Mouse (Mus musculus) MEL (cell line): Measurements from ENCODE around the gene Olfr287. TPM values are rescaled to one million over a fixed set of nuclear protein-coding genes. Genes with fewer than 3 reads are reported as not detected.

ENCODE experiments used
- DNase-seq: peaks from one replicate; pipeline ENCODE4 v3.0.0; 2011; ENCODE audit warnings: low read depth, low spot score
- H3K27ac ChIP-seq: 2 replicates; pipeline ENCODE4 v1.5.1; 2012; ENCODE audit warnings: low read depth, mild to moderate bottlenecking, control low read depth, low read length, moderate library complexity; ENCODE audit not compliant: control insufficient read depth
- H3K27me3 ChIP-seq, 2 experiments: fragments of 150-350 bp in 1 of 2; sonication (generic) in 1 of 2; 2 replicates each; pipeline ENCODE4 v1.6.1; 2012; ENCODE audit warnings: low read length in 2 of 2, mild to moderate bottlenecking in 2 of 2, improper control_type of control experiment in 1 of 2, moderate library complexity in 1 of 2; ENCODE audit not compliant: insufficient read depth in 2 of 2, control insufficient read depth in 1 of 2
- H3K36me3 ChIP-seq, 2 experiments: 2 replicates each; pipeline ENCODE4 v1.6.1; 2012 to 2014; ENCODE audit warnings: low read length in 2 of 2, improper control_type of control experiment in 1 of 2, inconsistent platforms in 1 of 2, mild to moderate bottlenecking in 1 of 2; ENCODE audit not compliant: insufficient read depth in 2 of 2, control insufficient read depth in 1 of 2
- H3K4me1 ChIP-seq, 2 experiments: fragments of 150-350 bp in 1 of 2; sonication (generic) in 1 of 2; 2 replicates each; pipeline ENCODE4 v1.6.1; 2012; ENCODE audit warnings: low read length in 2 of 2, improper control_type of control experiment in 1 of 2, mild to moderate bottlenecking in 1 of 2; ENCODE audit not compliant: insufficient read depth in 2 of 2, control insufficient read depth in 1 of 2
- H3K4me3 ChIP-seq, 2 experiments: fragments of 150-350 bp in 1 of 2; sonication (generic) in 1 of 2; 2 replicates each; pipeline ENCODE4 v1.5.1; 2012; ENCODE audit warnings: low read depth in 2 of 2, low read length in 2 of 2, mild to moderate bottlenecking in 2 of 2, moderate library complexity in 2 of 2, control low read depth in 1 of 2, improper control_type of control experiment in 1 of 2; ENCODE audit not compliant: control insufficient read depth in 1 of 2, insufficient read depth in 1 of 2
- H3K79me2 ChIP-seq: 2 replicates; pipeline ENCODE4 v1.6.1; 2012; ENCODE audit warnings: mild to moderate bottlenecking, low read length, moderate library complexity; ENCODE audit not compliant: control insufficient read depth, poor library complexity, insufficient read depth
- H3K9ac ChIP-seq: 2 replicates; pipeline ENCODE4 v1.6.1; 2012; ENCODE audit warnings: low read depth, mild to moderate bottlenecking, control low read depth, low read length, moderate library complexity; ENCODE audit not compliant: control insufficient read depth, poor library complexity, severe bottlenecking
- H3K9me3 ChIP-seq: fragments of 150-350 bp; sonication (generic); replicated peaks from 2 replicates; pipeline ENCODE4 v1.6.1; 2012; ENCODE audit warnings: mild to moderate bottlenecking, low read length, improper control_type of control experiment, moderate library complexity; ENCODE audit not compliant: insufficient read depth
- BHLHE40 ChIP-seq: IDR thresholded peaks from 2 replicates; pipeline ENCODE4 v1.6.1; 2012; ENCODE audit warnings: low read depth, mild to moderate bottlenecking, inconsistent platforms, low read length, improper control_type of control experiment, borderline replicate concordance
- CHD2 ChIP-seq: IDR thresholded peaks from 2 replicates; pipeline ENCODE4 v1.6.1; 2011; ENCODE audit warnings: low read length, improper control_type of control experiment
- CTCF ChIP-seq, 3 experiments: IDR thresholded peaks in 2 of 3; conservative IDR thresholded peaks in 1 of 3; 2 replicates each; pipeline ENCODE4 v1.5.1; 2011 to 2012; ENCODE audit warnings: low read length in 3 of 3, low read depth in 2 of 3, mild to moderate bottlenecking in 2 of 3, improper control_type of control experiment in 1 of 3, inconsistent platforms in 1 of 3, mixed read lengths in 1 of 3, moderate library complexity in 1 of 3; ENCODE audit not compliant: control insufficient read depth in 1 of 3, insufficient read depth in 1 of 3, poor library complexity in 1 of 3, severe bottlenecking in 1 of 3
- E2F4 ChIP-seq: IDR thresholded peaks from 2 replicates; pipeline ENCODE4 v1.6.1; 2011; ENCODE audit warnings: low read depth, low read length, improper control_type of control experiment, borderline replicate concordance
- ELF1 ChIP-seq: IDR thresholded peaks from 2 replicates; pipeline ENCODE4 v1.6.1; 2014; ENCODE audit warnings: low read depth, mild to moderate bottlenecking, inconsistent platforms, low read length, improper control_type of control experiment, moderate library complexity
- EP300 ChIP-seq, 2 experiments: IDR thresholded peaks; 2 replicates each; pipeline ENCODE4 v1.6.1; 2011; ENCODE audit warnings: improper control_type of control experiment in 2 of 2, low read length in 2 of 2, low read depth in 1 of 2, mild to moderate bottlenecking in 1 of 2
- ETS1 ChIP-seq: IDR thresholded peaks from 2 replicates; pipeline ENCODE4 v1.6.1; 2012; ENCODE audit warnings: low read depth, mild to moderate bottlenecking, inconsistent platforms, low read length, improper control_type of control experiment, moderate library complexity
- GABPA ChIP-seq: IDR thresholded peaks from 2 replicates; pipeline ENCODE4 v1.6.1; 2012; ENCODE audit warnings: low read depth, mild to moderate bottlenecking, inconsistent platforms, low read length, improper control_type of control experiment, moderate library complexity
- GATA1 ChIP-seq: IDR thresholded peaks from 2 replicates; pipeline ENCODE4 v1.6.1; 2011; ENCODE audit warnings: low read depth, low read length, improper control_type of control experiment
- JUND ChIP-seq: IDR thresholded peaks from 2 replicates; pipeline ENCODE4 v1.6.1; 2011; ENCODE audit warnings: low read depth, mild to moderate bottlenecking, improper control_type of control experiment, low read length
- KAT2A ChIP-seq: conservative IDR thresholded peaks from 2 replicates; pipeline ENCODE4 v1.6.1; 2012; ENCODE audit warnings: low read depth, low read length, improper control_type of control experiment, inconsistent platforms
- MAX ChIP-seq: IDR thresholded peaks from 2 replicates; pipeline ENCODE4 v1.6.1; 2011; ENCODE audit warnings: low read length, improper control_type of control experiment
- MEF2A ChIP-seq: IDR thresholded peaks from 2 replicates; pipeline ENCODE4 v1.6.1; 2014; ENCODE audit warnings: low read depth, mild to moderate bottlenecking, inconsistent platforms, low read length, improper control_type of control experiment; ENCODE audit not compliant: poor library complexity, insufficient replicate concordance, severe bottlenecking; ENCODE audit errors: extremely low read depth
- MYB ChIP-seq: IDR thresholded peaks from 2 replicates; pipeline ENCODE4 v1.6.1; 2011; ENCODE audit warnings: mild to moderate bottlenecking, low read depth, low read length, improper control_type of control experiment
- NELFE ChIP-seq: IDR thresholded peaks from 2 replicates; pipeline ENCODE4 v1.6.1; 2011; ENCODE audit warnings: low read depth, low read length, improper control_type of control experiment
- POLR2A ChIP-seq, 2 experiments: IDR thresholded peaks; 2 replicates each; pipeline ENCODE4 v1.6.1; 2011 to 2012; ENCODE audit warnings: low read length in 2 of 2, mild to moderate bottlenecking in 2 of 2, control low read depth in 1 of 2, improper control_type of control experiment in 1 of 2, low read depth in 1 of 2, moderate library complexity in 1 of 2; ENCODE audit not compliant: control insufficient read depth in 1 of 2, insufficient read depth in 1 of 2, poor library complexity in 1 of 2
- POLR2AphosphoS2 ChIP-seq: IDR thresholded peaks from 2 replicates; pipeline ENCODE4 v1.6.1; 2011; ENCODE audit warnings: low read length, improper control_type of control experiment
- RCOR1 ChIP-seq: IDR thresholded peaks from 2 replicates; pipeline ENCODE4 v1.6.1; 2012; ENCODE audit warnings: low read depth, mild to moderate bottlenecking, inconsistent platforms, low read length, improper control_type of control experiment
- SIN3A ChIP-seq: IDR thresholded peaks from 2 replicates; pipeline ENCODE4 v1.6.1; 2012; ENCODE audit warnings: low read length, improper control_type of control experiment, inconsistent platforms
- SMC3 ChIP-seq: IDR thresholded peaks from 2 replicates; pipeline ENCODE4 v1.6.1; 2011; ENCODE audit warnings: low read depth, low read length, improper control_type of control experiment
- TBP ChIP-seq: IDR thresholded peaks from 2 replicates; pipeline ENCODE4 v1.8.0; 2011; ENCODE audit warnings: low read depth, low read length, improper control_type of control experiment
- TCF12 ChIP-seq: IDR thresholded peaks from 2 replicates; pipeline ENCODE4 v1.6.1; 2014; ENCODE audit warnings: low read depth, mild to moderate bottlenecking, inconsistent platforms, low read length, improper control_type of control experiment, moderate library complexity
- USF1 ChIP-seq: IDR thresholded peaks from 2 replicates; pipeline ENCODE4 v1.6.1; 2014; ENCODE audit warnings: low read depth, mild to moderate bottlenecking, inconsistent platforms, low read length, improper control_type of control experiment, moderate library complexity
- USF2 ChIP-seq, 2 experiments: IDR thresholded peaks; 2 replicates each; pipeline ENCODE4 v1.6.1; 2011 to 2012; ENCODE audit warnings: improper control_type of control experiment in 2 of 2, low read length in 2 of 2, borderline replicate concordance in 1 of 2, inconsistent platforms in 1 of 2, low read depth in 1 of 2, mild to moderate bottlenecking in 1 of 2; ENCODE audit not compliant: insufficient read depth in 1 of 2
- ZC3H11A ChIP-seq: IDR thresholded peaks from 2 replicates; pipeline ENCODE4 v1.6.1; 2012; ENCODE audit warnings: low read depth, mild to moderate bottlenecking, inconsistent platforms, low read length, improper control_type of control experiment
- ZKSCAN1 ChIP-seq: IDR thresholded peaks from 2 replicates; pipeline ENCODE4 v1.6.1; 2012; ENCODE audit warnings: low read depth, mild to moderate bottlenecking, inconsistent platforms, low read length, improper control_type of control experiment, moderate library complexity
- ZNF384 ChIP-seq: IDR thresholded peaks from 2 replicates; pipeline ENCODE4 v1.6.1; 2012; ENCODE audit warnings: low read depth, mild to moderate bottlenecking, inconsistent platforms, low read length, improper control_type of control experiment
- polyA plus RNA-seq, 2 experiments: library from polyadenylated mRNA; stranded (reverse) in 1 of 2; unstranded in 1 of 2; fragments of >175 nt in 1 of 2; fragments of >200 nt in 1 of 2; gene quantifications; 2 replicates each; pipeline versions ENCODE4 v1.2.1 to v1.2.4; 2012; ENCODE audit warnings: low replicate concordance in 2 of 2, low read depth in 1 of 2; ENCODE audit not compliant: insufficient read length in 2 of 2, insufficient read depth in 1 of 2, missing spikeins in 1 of 2
- total RNA-seq: library from RNA; depleted of rRNA; stranded (reverse); fragments of 300-350 nt; gene quantifications from 2 replicates; pipeline ENCODE4 v1.2.3, GENCODE M21; 2012

The Olfr287 gene
- total and polyA plus RNA-seq, 3 experiments: not detected

GRCm38 (mm10) chr15:98167645-98168621, 52.9 kb downstream of the Olfr287 start:
- H3K4me1 ChIP-seq: no peaks in the 10 kb centered on the region
- no peaks in the 10 kb centered on the region for H3K36me3 ChIP-seq
- DNase-seq: no peak
- no peak overlapping the region for H3K9ac ChIP-seq
- no peaks in the 10 kb centered on the region for H3K79me2 ChIP-seq
- no peak overlapping the region for H3K27ac ChIP-seq
- peaks cover 31 to 49% of the 10 kb centered on the region in 2 experiments for H3K27me3 ChIP-seq
- no peak for TF ChIP-seq GABPA
- no peak for TF ChIP-seq ELF1
- no peak for TF ChIP-seq EP300 (IDR thresholded peaks at IDR 0.05; ENCODE audit: low read depth in 1 of 2, low read length in 2 of 2)
- no peak for TF ChIP-seq MAX
- no peak for TF ChIP-seq ETS1
- TF ChIP-seq POLR2A (IDR thresholded peaks at IDR 0.05; ENCODE audit: control insufficient read depth in 1 of 2, insufficient read depth in 1 of 2, low read depth in 1 of 2, low read length in 2 of 2, poor library complexity in 1 of 2): no peak
- TF ChIP-seq NELFE: no peak
- TF ChIP-seq USF2 (IDR thresholded peaks at IDR 0.05; ENCODE audit: borderline replicate concordance in 1 of 2, insufficient read depth in 1 of 2, low read depth in 1 of 2, low read length in 2 of 2): no peak
- TF ChIP-seq POLR2AphosphoS2: no peak
- no peak for TF ChIP-seq E2F4
- no peak for TF ChIP-seq CHD2
- TF ChIP-seq TBP: no peak
- TF ChIP-seq, all 39 proteins: peak for 0
- Histone ChIP-seq H3K4me3 (no peak overlapping the region), H3K9me3 (no peaks in the 10 kb centered on the region)

GRCm38 (mm10) chr15:98166963-98167644, 53.8 kb downstream of the Olfr287 start, which contains the start of gene Ccdc184:
TSS of gene Ccdc184 (plus strand) at chr15:98167158.
- Histone ChIP-seq H3K4me1 (no peaks in the 10 kb centered on the region), H3K36me3 (no peaks in the 10 kb centered on the region), H3K79me2 (no peaks in the 10 kb centered on the region), H3K4me3 (no peak within 1 kb of the TSS), H3K27me3 (peaks cover 29 to 49% of the 10 kb centered on the region in 2 experiments), H3K27ac (no peak within 1 kb of the TSS), H3K9ac (no peak within 1 kb of the TSS), H3K9me3 (no peaks in the 10 kb centered on the region)
- no peak for DNase-seq
- TF ChIP-seq ZC3H11A: no peak
- no peak for TF ChIP-seq MYB
- TF ChIP-seq MEF2A: no peak
- no peak for TF ChIP-seq JUND
- TF ChIP-seq POLR2AphosphoS2: no peak
- no peak for TF ChIP-seq USF1
- TF ChIP-seq RCOR1: no peak
- TF ChIP-seq TCF12: no peak
- TF ChIP-seq KAT2A: no peak
- no peak for TF ChIP-seq MAX
- TF ChIP-seq BHLHE40: no peak
- no peak for TF ChIP-seq NELFE
- TF ChIP-seq ZKSCAN1: no peak
- TF ChIP-seq EP300 (IDR thresholded peaks at IDR 0.05; ENCODE audit: low read depth in 1 of 2, low read length in 2 of 2): no peak
- no peak for TF ChIP-seq ZNF384
- TF ChIP-seq SMC3: no peak
- no peak for TF ChIP-seq SIN3A
- no peak for TF ChIP-seq CTCF (IDR thresholded peaks at IDR 0.05 in 2 of 3, conservative IDR thresholded peaks at IDR 0.05 in 1 of 3; ENCODE audit: control insufficient read depth in 1 of 3, insufficient read depth in 1 of 3, low read depth in 2 of 3, low read length in 3 of 3, poor library complexity in 1 of 3, severe bottlenecking in 1 of 3)
- TF ChIP-seq GATA1: no peak
